Mouse (Mus musculus) ES-E14 (cell line): ENCODE results near the gene Cox8a. TPM values are rescaled to one million over a fixed set of nuclear protein-coding genes. Genes with fewer than 3 reads are reported as not detected.

Experiments used
- DNase-seq: peaks from one replicate; pipeline ENCODE4 v3.0.0-alpha.2; 2013; ENCODE audit warnings: low read depth, low spot score
- H3K27ac ChIP-seq: 2 replicates; pipeline ENCODE4 v1.5.1; 2012; ENCODE audit warnings: low read depth, mild to moderate bottlenecking, low read length, moderate library complexity, mixed read lengths; ENCODE audit not compliant: poor library complexity, insufficient read depth, severe bottlenecking
- H3K36me3 ChIP-seq: 2 replicates; pipeline ENCODE4 v1.6.1; 2012; ENCODE audit warnings: mild to moderate bottlenecking, low read length, moderate library complexity, mixed read lengths; ENCODE audit not compliant: control insufficient read depth, poor library complexity, insufficient read depth, severe bottlenecking
- H3K4me1 ChIP-seq, 2 experiments: fragments of 150-350 bp in 1 of 2; sonication (generic) in 1 of 2; 2 replicates each; pipeline ENCODE4 v1.6.1; 2012; ENCODE audit warnings: low read length in 2 of 2, mild to moderate bottlenecking in 1 of 2, mixed read lengths in 1 of 2; ENCODE audit not compliant: control insufficient read depth in 2 of 2, insufficient read depth in 2 of 2, poor library complexity in 1 of 2
- H3K4me3 ChIP-seq, 2 experiments: fragments of 150-350 bp in 1 of 2; sonication (generic) in 1 of 2; 2 replicates each; pipeline ENCODE4 v1.5.1; 2012; ENCODE audit warnings: low read length in 2 of 2, low read depth in 1 of 2, mild to moderate bottlenecking in 1 of 2, mixed read lengths in 1 of 2; ENCODE audit not compliant: insufficient read depth in 1 of 2, poor library complexity in 1 of 2, severe bottlenecking in 1 of 2
- H3K9ac ChIP-seq: 2 replicates; pipeline ENCODE4 v1.6.1; 2012; ENCODE audit warnings: low read depth, mild to moderate bottlenecking, low read length, mixed read lengths; ENCODE audit not compliant: poor library complexity, insufficient read depth, severe bottlenecking
- H3K9me3 ChIP-seq: fragments of 150-350 bp; sonication (generic); 2 replicates; pipeline ENCODE4 v1.6.1; 2012; ENCODE audit warnings: low read depth, mild to moderate bottlenecking, low read length; ENCODE audit not compliant: control insufficient read depth, insufficient read depth
- CHD2 ChIP-seq: IDR thresholded peaks from 2 replicates; pipeline ENCODE4 v1.6.1; 2014; ENCODE audit warnings: mild to moderate bottlenecking, low read depth, low read length, inconsistent platforms
- HCFC1 ChIP-seq: IDR thresholded peaks from 2 replicates; pipeline ENCODE4 v1.6.1; 2012; ENCODE audit warnings: low read length, inconsistent platforms, borderline replicate concordance; ENCODE audit not compliant: insufficient read depth
- MAFK ChIP-seq: IDR thresholded peaks from 2 replicates; pipeline ENCODE4 v1.6.1; 2014; ENCODE audit warnings: mild to moderate bottlenecking, low read depth, low read length, inconsistent platforms; ENCODE audit not compliant: insufficient read depth
- ZC3H11A ChIP-seq: IDR thresholded peaks from 2 replicates; pipeline ENCODE4 v1.6.1; 2012; ENCODE audit warnings: low read depth, mild to moderate bottlenecking, inconsistent platforms, low read length, borderline replicate concordance
- ZNF384 ChIP-seq: IDR thresholded peaks from 2 replicates; pipeline ENCODE4 v1.6.1; 2012; ENCODE audit warnings: low read depth, low read length, inconsistent platforms
- in situ Hi-C, 2 experiments: fragments of 600-800 bp; cut with MboI; formaldehyde crosslinking; loops; one replicate each; pipeline ENCODE4 v1.15.1; 2025; ENCODE audit warnings: low sequenced_read_pairs in 2 of 2, inconsistent platforms in 1 of 2; ENCODE audit not compliant: unreplicated experiment in 2 of 2
- total RNA-seq: library from RNA; depleted of rRNA; stranded (reverse); fragments of 300-350 nt; gene quantifications from 2 replicates; pipeline ENCODE4 v1.2.3, GENCODE M21; 2012

Gene Cox8a
- total RNA-seq, 1 experiment, result 882 TPM

DNA sequence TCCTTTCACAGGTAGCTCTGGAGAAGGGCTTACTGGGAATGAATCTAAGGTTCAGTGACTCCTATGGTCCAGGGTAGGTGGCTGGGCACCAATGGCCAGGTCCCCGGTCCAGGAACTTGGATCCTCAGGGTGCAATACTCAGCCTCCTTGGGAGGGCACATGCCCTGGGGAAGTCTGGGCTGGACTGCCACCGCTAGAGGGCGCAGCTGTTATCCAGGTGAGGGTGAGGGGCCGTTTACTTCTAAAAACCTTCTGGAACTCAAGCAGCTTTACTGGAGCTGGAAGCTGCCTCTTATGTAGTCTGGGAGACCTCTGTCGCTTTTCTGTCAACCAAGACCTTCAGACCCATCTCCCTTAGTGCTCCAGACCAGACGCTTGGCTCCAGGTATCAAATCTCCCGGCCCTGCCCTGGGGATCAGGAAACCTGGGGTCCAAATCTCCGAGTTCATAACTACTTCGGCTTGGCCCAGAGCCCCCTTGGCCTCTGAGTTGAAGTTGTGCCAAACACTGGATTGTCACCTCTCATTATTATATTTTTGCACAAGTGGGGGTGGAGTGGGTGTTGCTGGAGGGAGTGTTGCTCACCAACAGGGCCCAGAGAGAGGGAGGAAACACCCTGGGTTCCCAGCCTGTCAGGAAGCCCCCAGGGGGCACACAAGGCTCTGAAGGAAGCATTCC is 46.8 kb upstream of the Cox8a start:
- in situ Hi-C loops, result no loop called here
- peak; percentile 87 for DNase-seq
- Histone ChIP-seq H3K36me3 (no peaks in the 10 kb centered on the region), H3K27ac (peak overlapping the region; percentile 93), H3K9me3 (no peaks in the 10 kb centered on the region), H3K4me3 (peak overlapping the region; percentile 55 to 69; a peak in 3 of 4 replicates), H3K9ac (peak overlapping the region; percentile 48; the same call in 1 of the 2 replicates), H3K4me1 (peaks cover 8 to 28% of the 10 kb centered on the region in 2 experiments)
- TF ChIP-seq HCFC1 (peak; percentile 30; the same call in 1 of the 2 replicates), CHD2 (no peak), ZC3H11A (peak; percentile 30; the same call in 1 of the 2 replicates), MAFK (no peak), ZNF384 (no peak)

- no peak overlapping the region for H3K4me3 ChIP-seq
- H3K36me3 ChIP-seq, result no peaks in the 10 kb centered on the region
- H3K4me1 ChIP-seq, result peaks cover 14 to 37% of the 10 kb centered on the region in 2 experiments
- no peaks in the 10 kb centered on the region for H3K9me3 ChIP-seq
- in situ Hi-C loops, result no loop called here
- H3K27ac ChIP-seq, result peak overlapping the region; percentile 69
- H3K9ac ChIP-seq, result no peak overlapping the region; the same call in 1 of the 2 replicates
- peak; percentile 44 for DNase-seq
- TF ChIP-seq CHD2 (no peak), ZNF384 (no peak), MAFK (no peak), ZC3H11A (no peak), HCFC1 (no peak)
Observed at GRCm38 (mm10) chr19:7262592-7262991, 45.2 kb upstream of the Cox8a start.

- no peak for DNase-seq
- peak overlapping the region; percentile 69 for H3K27ac ChIP-seq
- H3K9ac ChIP-seq, result no peak overlapping the region; the same call in 1 of the 2 replicates
- no peaks in the 10 kb centered on the region for H3K36me3 ChIP-seq
- H3K4me1 ChIP-seq, result peaks cover 14 to 39% of the 10 kb centered on the region in 2 experiments
- H3K4me3 ChIP-seq, result no peak overlapping the region
- TF ChIP-seq MAFK, result no peak
- in situ Hi-C loops, result no loop called here
- no peaks in the 10 kb centered on the region for H3K9me3 ChIP-seq
Observed at GRCm38 (mm10) chr19:7261964-7262363, 44.5 kb upstream of the Cox8a start.

DNA sequence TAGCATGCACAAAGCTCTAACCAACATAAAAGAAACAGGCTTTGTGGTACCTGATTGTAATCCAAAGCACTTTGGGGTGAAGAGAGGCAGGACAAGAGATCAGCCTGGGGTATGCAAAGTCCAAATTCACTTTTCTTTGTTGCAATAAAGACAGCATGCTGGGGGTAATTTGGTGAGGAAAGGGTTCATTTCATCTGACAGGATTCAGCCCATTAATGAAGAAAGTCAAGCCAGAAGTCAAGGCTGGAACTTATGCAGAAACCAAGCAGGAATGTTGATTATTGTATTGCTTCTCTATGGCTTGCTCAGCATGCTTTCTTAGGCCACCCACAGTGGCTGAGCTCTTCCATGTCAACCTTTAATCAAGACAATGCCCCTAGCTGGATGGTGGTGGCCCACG is 44.1 kb upstream of the Cox8a start:
- peaks cover 11 to 37% of the 10 kb centered on the region in 2 experiments for H3K4me1 ChIP-seq
- H3K9ac ChIP-seq, result no peak overlapping the region
- DNase-seq, result peak; percentile 80
- H3K9me3 ChIP-seq, result no peaks in the 10 kb centered on the region
- H3K4me3 ChIP-seq, result no peak overlapping the region
- H3K36me3 ChIP-seq, result no peaks in the 10 kb centered on the region
- peak overlapping the region; percentile 81; the same call in 1 of the 2 replicates for H3K27ac ChIP-seq
- in situ Hi-C loops, result no loop called here
- TF ChIP-seq ZC3H11A (no peak), HCFC1 (no peak), MAFK (no peak), CHD2 (peak; percentile 70)
